Mouse (Mus musculus) urinary bladder, postnatal 4 days (tissue): ENCODE results near the gene Gm10961.

ENCODE experiments used
- DNase-seq, 2 experiments: peaks; one replicate each; pipeline ENCODE4 v3.0.0; 2021 to 2022; ENCODE audit warnings: low spot score in 2 of 2

The Gm10961 gene

GRCm38 (mm10) chr3:107659000-107659399 lies 27.9 kb downstream of the Gm10961 start:
- DNase-seq: no peak

DNA sequence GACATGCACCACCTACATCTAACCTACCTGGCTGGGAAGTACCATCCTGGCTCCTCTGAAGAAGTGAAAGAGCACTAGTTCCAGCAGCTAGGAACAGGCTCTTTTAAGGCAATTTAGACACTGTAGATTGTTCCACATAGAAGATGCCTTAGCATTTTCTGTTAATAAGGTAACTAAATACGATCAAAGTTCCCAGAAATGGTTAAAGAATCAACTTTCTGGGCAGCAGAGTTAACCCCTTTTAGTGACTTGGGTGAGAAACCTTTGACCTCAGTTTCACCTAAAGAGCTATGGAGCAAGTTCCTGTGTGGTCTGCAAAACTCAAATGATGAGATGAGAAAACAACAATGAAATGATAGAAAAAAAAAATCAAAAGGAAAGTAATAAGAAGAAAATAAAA lies 33.5 kb downstream of the Gm10961 start:
- DNase-seq: no peak

GRCm38 (mm10) chr3:107667426-107667825 lies 36.3 kb downstream of the Gm10961 start:
- no peak for DNase-seq

DNA sequence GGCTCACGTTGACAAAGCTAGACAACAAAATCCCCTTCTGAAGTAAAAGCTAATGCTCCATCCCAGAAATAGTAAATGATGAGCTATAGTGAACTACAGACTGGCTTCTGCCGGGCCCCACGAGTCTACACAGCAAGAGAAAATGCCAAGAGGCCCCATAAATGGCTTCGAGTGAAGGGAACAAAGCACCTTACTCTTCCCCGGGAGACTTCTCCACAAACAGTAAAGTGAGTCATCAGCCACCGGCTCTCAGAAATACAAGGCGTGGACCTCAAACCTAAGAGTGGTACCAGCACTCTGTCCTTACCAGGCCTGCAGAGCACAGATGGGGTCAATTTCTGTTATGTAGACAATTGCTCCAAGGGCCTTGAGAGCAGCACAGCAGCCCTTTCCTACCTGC lies 37.7 kb downstream of the Gm10961 start:
- DNase-seq: no peak

DNA sequence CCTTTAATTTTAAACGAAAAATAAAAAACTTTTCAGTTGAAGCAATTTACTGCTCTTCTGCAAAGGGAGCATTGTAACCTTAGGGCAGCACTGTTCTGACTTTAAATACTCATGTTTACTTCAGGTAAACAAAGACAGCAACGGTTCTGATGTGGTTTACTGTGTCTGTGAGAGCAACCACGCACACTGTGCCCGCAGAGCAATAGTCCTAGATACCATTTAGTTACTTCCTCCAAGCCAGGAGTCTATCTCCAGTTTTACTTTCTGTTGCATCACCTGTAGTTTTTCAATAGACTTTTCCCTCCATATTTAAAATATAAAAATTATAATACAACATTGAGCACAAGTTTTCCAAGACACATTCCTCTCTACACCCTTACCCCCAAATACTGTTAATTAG lies 39.4 kb downstream of the Gm10961 start:
- DNase-seq: no peak

- no peak for DNase-seq
Measured at GRCm38 (mm10) chr3:107671509-107671908, 40.4 kb downstream of the Gm10961 start.

GRCm38 (mm10) chr3:107680790-107681576 lies 49.9 kb downstream of the Gm10961 start:
- no peak for DNase-seq
